Mouse (Mus musculus) mammary gland, adult 2 months (tissue): Measurements from ENCODE around the gene Nemp2. TPM values are rescaled to one million over a fixed set of nuclear protein-coding genes. Genes with fewer than 3 reads are reported as not detected.

Experiments used
- polyA plus RNA-seq: library from polyadenylated mRNA; depleted of rRNA; stranded (reverse); fragments of >200 nt; gene quantifications from 2 replicates; pipeline ENCODE4 v1.2.3, GENCODE M21; 2012; ENCODE audit warnings: low replicate concordance; rRNA removed

Gene Nemp2
- 11.1 and 16.3 TPM in 2 replicates for polyA plus RNA-seq

DNA sequence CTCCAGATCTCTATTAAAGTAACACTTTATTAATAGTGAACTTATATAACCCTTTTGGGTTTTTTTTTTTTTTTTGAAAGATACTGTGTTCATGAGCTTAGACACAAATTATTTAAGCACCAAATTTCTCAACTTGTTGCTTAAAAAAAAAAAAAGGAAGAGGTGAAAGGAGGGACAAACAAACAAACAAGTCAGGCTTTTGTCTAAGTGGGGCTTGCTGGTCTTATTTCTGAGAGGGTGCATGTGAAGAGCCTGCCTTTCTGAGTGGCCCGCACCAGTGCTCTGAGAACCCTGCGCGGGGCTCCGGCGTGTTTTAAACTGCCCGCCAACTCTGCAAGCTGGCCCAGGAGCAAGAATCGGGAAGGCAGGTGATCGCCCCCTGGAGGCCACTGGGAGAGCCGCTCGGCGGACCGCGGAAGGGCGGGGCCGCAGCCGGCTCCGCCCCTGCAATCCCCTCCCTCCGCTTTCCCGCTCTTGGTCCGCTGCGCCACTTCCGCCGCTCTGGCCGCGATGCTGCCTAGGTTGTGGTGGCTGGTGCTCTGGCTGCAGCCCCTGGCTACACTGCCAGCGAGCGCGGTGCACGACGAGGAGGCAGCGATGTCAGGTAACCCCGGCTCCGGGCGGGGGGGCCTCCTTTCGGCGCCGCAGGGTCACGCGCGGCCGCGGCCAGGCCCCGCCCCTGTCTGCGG, at the start of gene Nemp2:
TSS of gene Nemp2 (plus strand) at position 456 of the 689 bp plus-strand sequence.

Other genes starting within 250 kb of the Nemp2 start
- gene Nab1, start 130.0 kb upstream of the Nemp2 start, polyA plus RNA-seq = 9.5 and 11.0 TPM in 2 replicates
- gene Mfsd6, start 96.8 kb downstream of the Nemp2 start, polyA plus RNA-seq = 8.6 and 9.5 TPM in 2 replicates
- 12.4 and 20.5 TPM in 2 replicates for gene Inpp1, start 187.0 kb downstream of the Nemp2 start, polyA plus RNA-seq
- 54.5 and 87.6 TPM in 2 replicates for gene Hibch, start 214.2 kb downstream of the Nemp2 start, polyA plus RNA-seq